Mouse (Mus musculus) limb, embryonic 14.5 days (tissue): ENCODE data around the gene Ddx39b. TPM values are rescaled to one million over a fixed set of nuclear protein-coding genes. Genes with fewer than 3 reads are reported as not detected.

Experiments used
- ATAC-seq: fragments of 200-750 bp; cut with Nextera tagmentation; 2 replicates; pipeline ENCODE4 v1.8.0; 2017; ENCODE audit warnings: low read depth, moderate number of reproducible peaks, moderate TSS enrichment; ENCODE audit not compliant: low FRiP score
- DNase-seq: peaks from one replicate; pipeline ENCODE4 v3.0.0-alpha.2; 2015; ENCODE audit warnings: low spot score
- H3K27ac ChIP-seq: fragments of 300-500 bp; sonication (generic); replicated peaks from 2 replicates; pipeline ENCODE4 v1.5.1; 2014; ENCODE audit warnings: low read depth, mild to moderate bottlenecking, low read length, moderate library complexity, mixed read lengths
- H3K27me3 ChIP-seq: fragments of 300-500 bp; sonication (generic); 2 replicates; pipeline ENCODE4 v1.6.1; 2014; ENCODE audit warnings: low read length, mixed read lengths; ENCODE audit not compliant: control insufficient read depth, insufficient read depth
- H3K36me3 ChIP-seq: fragments of 300-500 bp; sonication (generic); 2 replicates; pipeline ENCODE4 v1.6.1; 2014; ENCODE audit warnings: mild to moderate bottlenecking, low read length, moderate library complexity, mixed read lengths; ENCODE audit not compliant: control insufficient read depth, insufficient read depth
- H3K4me1 ChIP-seq: fragments of 300-500 bp; sonication (generic); 2 replicates; pipeline ENCODE4 v1.6.1; 2014; ENCODE audit warnings: antibody characterized with exemption, low read length, mixed read lengths; ENCODE audit not compliant: control insufficient read depth, insufficient read depth
- H3K4me2 ChIP-seq: fragments of 300-500 bp; sonication (generic); replicated peaks from 2 replicates; pipeline ENCODE4 v1.6.1; 2014; ENCODE audit warnings: low read depth, mild to moderate bottlenecking, low read length, moderate library complexity; ENCODE audit not compliant: severe bottlenecking
- H3K4me3 ChIP-seq: fragments of 300-500 bp; sonication (generic); replicated peaks from 2 replicates; pipeline ENCODE4 v1.5.1; 2014; ENCODE audit warnings: low read length
- H3K9ac ChIP-seq: fragments of 300-500 bp; sonication (generic); 2 replicates; pipeline ENCODE4 v1.6.1; 2014; ENCODE audit warnings: mild to moderate bottlenecking, low read depth, low read length, moderate library complexity; ENCODE audit not compliant: severe bottlenecking
- H3K9me3 ChIP-seq: fragments of 300-500 bp; sonication (generic); 2 replicates; pipeline ENCODE4 v1.6.1; 2016; ENCODE audit warnings: low read length; ENCODE audit not compliant: control insufficient read depth
- POLR2A ChIP-seq: fragments of 200-500 bp; IDR thresholded peaks from 2 replicates; pipeline ENCODE4 v1.8.0; 2012; ENCODE audit warnings: inconsistent platforms, mild to moderate bottlenecking, moderate library complexity, borderline replicate concordance; ENCODE audit not compliant: insufficient read depth, insufficient read length; ENCODE audit errors: extremely low read depth
- WGBS: fragments of 180-500 bp; shearing (Covaris S2); extraction: QIAGEN DNeasy Blood & Tissue Kit; methylation state at CpG from one replicate; pipeline ENCODE4 v1.1.7; 2014; 5-methylcytosine and 5-hydroxymethylcytosine counted together
- microRNA-seq: library from miRNA; unstranded; fragments of <30 nt; microRNA quantifications from one replicate; pipeline ENCODE4, GENCODE M21; 2016
- polyA plus RNA-seq, 2 experiments: library from polyadenylated mRNA; depleted of rRNA in 1 of 2; stranded (reverse) in 1 of 2; unstranded in 1 of 2; fragments of >200 nt; fragmentation: Nextera tagmentation in 1 of 2; extraction: Ambion mirVana in 1 of 2; gene quantifications; 2 replicates each; pipeline versions ENCODE4 v1.2.1 to v1.2.3; 2012 to 2014

Gene Ddx39b
- polyA plus RNA-seq, 2 experiments, result 416 to 877 TPM

GRCm38 (mm10) chr17:35301645-35302258, 60.2 kb downstream of the Ddx39b start:
- Histone ChIP-seq H3K9ac (no peak overlapping the region), H3K4me2 (no peak overlapping the region), H3K9me3 (no peaks in the 10 kb centered on the region), H3K36me3 (no peaks in the 10 kb centered on the region), H3K4me1 (no peaks in the 10 kb centered on the region), H3K4me3 (no peak overlapping the region), H3K27me3 (no peaks in the 10 kb centered on the region), H3K27ac (no peak overlapping the region)
- TF ChIP-seq POLR2A, result no peak
- WGBS, result 27% methylated on average over 13 of the region's 13 CpGs
- ATAC-seq (no peak), DNase-seq (peak; percentile 53)

- TF ChIP-seq POLR2A, result no peak
- 76% methylated on average over 2 of the region's 2 CpGs for WGBS
- H3K4me1 ChIP-seq, result no peaks in the 10 kb centered on the region
- no peaks in the 10 kb centered on the region for H3K9me3 ChIP-seq
- no peak overlapping the region for H3K27ac ChIP-seq
- DNase-seq (no peak), ATAC-seq (no peak)
- H3K9ac ChIP-seq, result no peak overlapping the region
- no peaks in the 10 kb centered on the region for H3K27me3 ChIP-seq
- H3K4me3 ChIP-seq, result no peak overlapping the region
- no peak overlapping the region for H3K4me2 ChIP-seq
- H3K36me3 ChIP-seq, result no peaks in the 10 kb centered on the region
Observed at GRCm38 (mm10) chr17:35303271-35303670, 61.7 kb downstream of the Ddx39b start.

Small RNA genes lying within 50 kb of the gene (microRNA-seq; reads per million reads assigned to microRNA genes)
- gene Mir6973a (not detected), gene Mir6974 (not detected), gene Mir6975 (1.8 reads per million), gene Mir8094 (not detected)

Other genes with a start within 250 kb of the Ddx39b start
Only the 30 nearest of the 35 such genes appear.
- 6.4 and 6.5 TPM in 2 replicates for gene Msh5, start 195.0 kb upstream of the Ddx39b start, polyA plus RNA-seq (2012; rRNA removed)
- gene Msh5, start 195.0 kb upstream of the Ddx39b start, polyA plus RNA-seq (2014; fragmentation: Nextera tagmentation; extraction: Ambion mirVana), result 3.4 and 3.5 TPM in 2 replicates
- 229 and 236 TPM in 2 replicates for gene Clic1, start 191.8 kb upstream of the Ddx39b start, polyA plus RNA-seq (2012; rRNA removed)
- 103 and 108 TPM in 2 replicates for gene Clic1, start 191.8 kb upstream of the Ddx39b start, polyA plus RNA-seq (2014; fragmentation: Nextera tagmentation; extraction: Ambion mirVana)
- 271 and 326 TPM in 2 replicates for gene Ddah2, start 182.7 kb upstream of the Ddx39b start, polyA plus RNA-seq (2012; rRNA removed)
- gene Ddah2, start 182.7 kb upstream of the Ddx39b start, polyA plus RNA-seq (2014; fragmentation: Nextera tagmentation; extraction: Ambion mirVana), result 358 and 403 TPM in 2 replicates
- 3.4 and 5.5 TPM in 2 replicates for gene Ly6g6c, start 176.4 kb upstream of the Ddx39b start, polyA plus RNA-seq (2012; rRNA removed)
- 10.4 and 22.3 TPM in 2 replicates for gene Ly6g6c, start 176.4 kb upstream of the Ddx39b start, polyA plus RNA-seq (2014; fragmentation: Nextera tagmentation; extraction: Ambion mirVana)
- gene Mpig6b, start 175.6 kb upstream of the Ddx39b start, polyA plus RNA-seq (2012; rRNA removed), result 0.45 and 0.47 TPM in 2 replicates
- 0.64 and 1.3 TPM in 2 replicates for gene Mpig6b, start 175.6 kb upstream of the Ddx39b start, polyA plus RNA-seq (2014; fragmentation: Nextera tagmentation; extraction: Ambion mirVana)
- gene Ly6g6e, start 164.8 kb upstream of the Ddx39b start, polyA plus RNA-seq (2012; rRNA removed), result 14.2 and 14.8 TPM in 2 replicates
- gene Ly6g6e, start 164.8 kb upstream of the Ddx39b start, polyA plus RNA-seq (2014; fragmentation: Nextera tagmentation; extraction: Ambion mirVana), result 18.0 and 28.4 TPM in 2 replicates
- gene Ly6g6d, start 163.7 kb upstream of the Ddx39b start, polyA plus RNA-seq (2012; rRNA removed), result 1.3 and 2.3 TPM in 2 replicates
- gene Ly6g6d, start 163.7 kb upstream of the Ddx39b start, polyA plus RNA-seq (2014; fragmentation: Nextera tagmentation; extraction: Ambion mirVana), result 2.0 TPM in 1 of 2 replicates, not detected in the other
- gene Ly6g6f, start 156.1 kb upstream of the Ddx39b start, polyA plus RNA-seq (2012; rRNA removed), result 0.14 and 0.73 TPM in 2 replicates
- 0.28 TPM in 1 of 2 replicates, not detected in the other for gene Ly6g6f, start 156.1 kb upstream of the Ddx39b start, polyA plus RNA-seq (2014; fragmentation: Nextera tagmentation; extraction: Ambion mirVana)
- gene Abhd16a, start 152.5 kb upstream of the Ddx39b start, polyA plus RNA-seq (2012; rRNA removed), result 98.6 and 157 TPM in 2 replicates
- gene Abhd16a, start 152.5 kb upstream of the Ddx39b start, polyA plus RNA-seq (2014; fragmentation: Nextera tagmentation; extraction: Ambion mirVana), result 78.0 and 88.3 TPM in 2 replicates
- not detected in 2 replicates for gene Ly6g5c, start 133.5 kb upstream of the Ddx39b start, polyA plus RNA-seq (2012; rRNA removed)
- not detected in 2 replicates for gene Ly6g5c, start 133.5 kb upstream of the Ddx39b start, polyA plus RNA-seq (2014; fragmentation: Nextera tagmentation; extraction: Ambion mirVana)
- gene Ly6g5b, start 126.3 kb upstream of the Ddx39b start, polyA plus RNA-seq (2012; rRNA removed), result 2.1 and 3.5 TPM in 2 replicates
- gene Ly6g5b, start 126.3 kb upstream of the Ddx39b start, polyA plus RNA-seq (2014; fragmentation: Nextera tagmentation; extraction: Ambion mirVana), result 0.59 and 0.68 TPM in 2 replicates
- 13.6 and 15.1 TPM in 2 replicates for gene Gpank1, start 120.3 kb upstream of the Ddx39b start, polyA plus RNA-seq (2012; rRNA removed)
- gene Gpank1, start 120.3 kb upstream of the Ddx39b start, polyA plus RNA-seq (2014; fragmentation: Nextera tagmentation; extraction: Ambion mirVana), result 17.5 and 20.0 TPM in 2 replicates
- 181 and 250 TPM in 2 replicates for gene Csnk2b, start 119.7 kb upstream of the Ddx39b start, polyA plus RNA-seq (2012; rRNA removed)
- gene Csnk2b, start 119.7 kb upstream of the Ddx39b start, polyA plus RNA-seq (2014; fragmentation: Nextera tagmentation; extraction: Ambion mirVana), result 275 and 308 TPM in 2 replicates
- 5.7 and 6.6 TPM in 2 replicates for gene D17H6S53E, start 115.4 kb upstream of the Ddx39b start, polyA plus RNA-seq (2012; rRNA removed)
- 6.4 and 8.2 TPM in 2 replicates for gene D17H6S53E, start 115.4 kb upstream of the Ddx39b start, polyA plus RNA-seq (2014; fragmentation: Nextera tagmentation; extraction: Ambion mirVana)
- gene Apom, start 109.7 kb upstream of the Ddx39b start, polyA plus RNA-seq (2012; rRNA removed), result 1.1 and 1.7 TPM in 2 replicates
- 0.26 TPM in 1 of 2 replicates, not detected in the other for gene Apom, start 109.7 kb upstream of the Ddx39b start, polyA plus RNA-seq (2014; fragmentation: Nextera tagmentation; extraction: Ambion mirVana)
- gene Bag6, start 106.6 kb upstream of the Ddx39b start, polyA plus RNA-seq (2012; rRNA removed), result 265 and 361 TPM in 2 replicates
- gene Bag6, start 106.6 kb upstream of the Ddx39b start, polyA plus RNA-seq (2014; fragmentation: Nextera tagmentation; extraction: Ambion mirVana), result 76.2 and 82.8 TPM in 2 replicates
- 404 and 512 TPM in 2 replicates for gene Prrc2a, start 76.8 kb upstream of the Ddx39b start, polyA plus RNA-seq (2012; rRNA removed)
- 192 and 196 TPM in 2 replicates for gene Prrc2a, start 76.8 kb upstream of the Ddx39b start, polyA plus RNA-seq (2014; fragmentation: Nextera tagmentation; extraction: Ambion mirVana)
- 4.0 and 4.8 TPM in 2 replicates for gene Aif1, start 65.7 kb upstream of the Ddx39b start, polyA plus RNA-seq (2012; rRNA removed)
- 13.1 and 15.7 TPM in 2 replicates for gene Aif1, start 65.7 kb upstream of the Ddx39b start, polyA plus RNA-seq (2014; fragmentation: Nextera tagmentation; extraction: Ambion mirVana)
- gene Lst1, start 53.3 kb upstream of the Ddx39b start, polyA plus RNA-seq (2012; rRNA removed), result 21.8 and 24.4 TPM in 2 replicates
- 23.2 and 29.2 TPM in 2 replicates for gene Lst1, start 53.3 kb upstream of the Ddx39b start, polyA plus RNA-seq (2014; fragmentation: Nextera tagmentation; extraction: Ambion mirVana)
- 1.7 and 3.0 TPM in 2 replicates for gene Ltb, start 47.3 kb upstream of the Ddx39b start, polyA plus RNA-seq (2012; rRNA removed)
- gene Ltb, start 47.3 kb upstream of the Ddx39b start, polyA plus RNA-seq (2014; fragmentation: Nextera tagmentation; extraction: Ambion mirVana), result 1.1 and 1.4 TPM in 2 replicates
- 1.1 and 1.3 TPM in 2 replicates for gene Tnf, start 39.7 kb upstream of the Ddx39b start, polyA plus RNA-seq (2012; rRNA removed)
- 0.28 and 0.73 TPM in 2 replicates for gene Tnf, start 39.7 kb upstream of the Ddx39b start, polyA plus RNA-seq (2014; fragmentation: Nextera tagmentation; extraction: Ambion mirVana)
- 0.36 and 0.39 TPM in 2 replicates for gene Lta, start 36.4 kb upstream of the Ddx39b start, polyA plus RNA-seq (2012; rRNA removed)
- 0.14 TPM in 1 of 2 replicates, not detected in the other for gene Lta, start 36.4 kb upstream of the Ddx39b start, polyA plus RNA-seq (2014; fragmentation: Nextera tagmentation; extraction: Ambion mirVana)
- 0.26 TPM in 1 of 2 replicates, not detected in the other for gene Gm16181, start 20.9 kb upstream of the Ddx39b start, polyA plus RNA-seq (2012; rRNA removed)
- not detected in 2 replicates for gene Gm16181, start 20.9 kb upstream of the Ddx39b start, polyA plus RNA-seq (2014; fragmentation: Nextera tagmentation; extraction: Ambion mirVana)
- gene Atp6v1g2, start 8.1 kb upstream of the Ddx39b start, polyA plus RNA-seq (2012; rRNA removed), result 11.2 and 12.0 TPM in 2 replicates
- gene Atp6v1g2, start 8.1 kb upstream of the Ddx39b start, polyA plus RNA-seq (2014; fragmentation: Nextera tagmentation; extraction: Ambion mirVana), result 3.6 and 4.9 TPM in 2 replicates
- gene Nfkbil1, start 6.0 kb upstream of the Ddx39b start, polyA plus RNA-seq (2012; rRNA removed), result 17.0 and 19.6 TPM in 2 replicates
- 4.9 and 5.9 TPM in 2 replicates for gene Nfkbil1, start 6.0 kb upstream of the Ddx39b start, polyA plus RNA-seq (2014; fragmentation: Nextera tagmentation; extraction: Ambion mirVana)
- gene H2-D1, start 21.0 kb downstream of the Ddx39b start, polyA plus RNA-seq (2012; rRNA removed), result 26.0 and 27.2 TPM in 2 replicates
- gene H2-D1, start 21.0 kb downstream of the Ddx39b start, polyA plus RNA-seq (2014; fragmentation: Nextera tagmentation; extraction: Ambion mirVana), result 49.3 and 53.9 TPM in 2 replicates
- 0.01 and 0.05 TPM in 2 replicates for gene H2-Q1, start 78.7 kb downstream of the Ddx39b start, polyA plus RNA-seq (2012; rRNA removed)
- not detected in 2 replicates for gene H2-Q1, start 78.7 kb downstream of the Ddx39b start, polyA plus RNA-seq (2014; fragmentation: Nextera tagmentation; extraction: Ambion mirVana)
- gene H2-Q2, start 100.5 kb downstream of the Ddx39b start, polyA plus RNA-seq (2012; rRNA removed), result 0.16 and 0.41 TPM in 2 replicates
- 0.15 and 0.37 TPM in 2 replicates for gene H2-Q2, start 100.5 kb downstream of the Ddx39b start, polyA plus RNA-seq (2014; fragmentation: Nextera tagmentation; extraction: Ambion mirVana)
- gene H2-Q4, start 137.9 kb downstream of the Ddx39b start, polyA plus RNA-seq (2012; rRNA removed), result 15.2 and 15.5 TPM in 2 replicates
- gene H2-Q4, start 137.9 kb downstream of the Ddx39b start, polyA plus RNA-seq (2014; fragmentation: Nextera tagmentation; extraction: Ambion mirVana), result 2.8 and 3.5 TPM in 2 replicates
- 0.73 and 1.00 TPM in 2 replicates for gene H2-Q6, start 183.1 kb downstream of the Ddx39b start, polyA plus RNA-seq (2012; rRNA removed)
- 0.41 and 0.53 TPM in 2 replicates for gene H2-Q6, start 183.1 kb downstream of the Ddx39b start, polyA plus RNA-seq (2014; fragmentation: Nextera tagmentation; extraction: Ambion mirVana)